Mouse (Mus musculus) spleen, adult 2 months (tissue): ENCODE measurements around the gene Abcb6. TPM values are rescaled to one million over a fixed set of nuclear protein-coding genes. Genes with fewer than 3 reads are reported as not detected.

Experiments used
- DNase-seq, 2 experiments: peaks; one replicate each; pipeline versions ENCODE4 v3.0.0 to v3.0.0-alpha.2; 2012 to 2021; ENCODE audit warnings: low spot score in 2 of 2, low read depth in 1 of 2
- H3K27ac ChIP-seq: fragments of 200-500 bp; 2 replicates; pipeline ENCODE4 v1.5.1; 2012; ENCODE audit warnings: low read length, inconsistent platforms; ENCODE audit not compliant: insufficient read depth
- H3K27me3 ChIP-seq: fragments of 200-500 bp; 2 replicates; pipeline ENCODE4 v1.6.1; 2012; ENCODE audit warnings: mild to moderate bottlenecking, moderate library complexity, low read length, inconsistent platforms; ENCODE audit not compliant: control insufficient read depth, insufficient read depth
- H3K36me3 ChIP-seq: fragments of 200-500 bp; 2 replicates; pipeline ENCODE4 v1.6.1; 2012; ENCODE audit warnings: mild to moderate bottlenecking, low read length, inconsistent platforms; ENCODE audit not compliant: control insufficient read depth, insufficient read depth
- H3K4me1 ChIP-seq: fragments of 200-500 bp; 2 replicates; pipeline ENCODE4 v1.6.1; 2011; ENCODE audit warnings: inconsistent platforms; ENCODE audit not compliant: control insufficient read depth, insufficient read depth, insufficient read length
- H3K4me3 ChIP-seq: fragments of 200-500 bp; 2 replicates; pipeline ENCODE4 v1.5.1; 2011; ENCODE audit warnings: mild to moderate bottlenecking, inconsistent platforms; ENCODE audit not compliant: insufficient read depth, insufficient read length; ENCODE audit errors: extremely low read depth
- CTCF ChIP-seq: fragments of 200-500 bp; IDR thresholded peaks from 2 replicates; pipeline ENCODE4 v1.5.1; 2011; ENCODE audit warnings: mild to moderate bottlenecking, inconsistent platforms; ENCODE audit not compliant: insufficient read depth, insufficient read length, insufficient replicate concordance; ENCODE audit errors: extremely low read depth
- POLR2A ChIP-seq: fragments of 200-500 bp; IDR thresholded peaks from 2 replicates; pipeline ENCODE4 v1.6.1; 2011; ENCODE audit warnings: low read depth, low read length, inconsistent platforms
- WGBS: fragments of 180-500 bp; shearing (Covaris S2); methylation state at CpG from one replicate; pipeline ENCODE4 v1.1.7; 2018; 5-methylcytosine and 5-hydroxymethylcytosine counted together
- polyA plus RNA-seq: library from polyadenylated mRNA; depleted of rRNA; stranded (reverse); fragments of >200 nt; gene quantifications from 2 replicates; pipeline ENCODE4 v1.2.3, GENCODE M21; 2012

The Abcb6 gene
- polyA plus RNA-seq, 1 experiment, result 14.0 TPM

- peaks cover 10% of the 10 kb centered on the region for H3K36me3 ChIP-seq
Measured at GRCm38 (mm10) chr1:75179334-75180104, 673 bp downstream of the Abcb6 start.

DNA sequence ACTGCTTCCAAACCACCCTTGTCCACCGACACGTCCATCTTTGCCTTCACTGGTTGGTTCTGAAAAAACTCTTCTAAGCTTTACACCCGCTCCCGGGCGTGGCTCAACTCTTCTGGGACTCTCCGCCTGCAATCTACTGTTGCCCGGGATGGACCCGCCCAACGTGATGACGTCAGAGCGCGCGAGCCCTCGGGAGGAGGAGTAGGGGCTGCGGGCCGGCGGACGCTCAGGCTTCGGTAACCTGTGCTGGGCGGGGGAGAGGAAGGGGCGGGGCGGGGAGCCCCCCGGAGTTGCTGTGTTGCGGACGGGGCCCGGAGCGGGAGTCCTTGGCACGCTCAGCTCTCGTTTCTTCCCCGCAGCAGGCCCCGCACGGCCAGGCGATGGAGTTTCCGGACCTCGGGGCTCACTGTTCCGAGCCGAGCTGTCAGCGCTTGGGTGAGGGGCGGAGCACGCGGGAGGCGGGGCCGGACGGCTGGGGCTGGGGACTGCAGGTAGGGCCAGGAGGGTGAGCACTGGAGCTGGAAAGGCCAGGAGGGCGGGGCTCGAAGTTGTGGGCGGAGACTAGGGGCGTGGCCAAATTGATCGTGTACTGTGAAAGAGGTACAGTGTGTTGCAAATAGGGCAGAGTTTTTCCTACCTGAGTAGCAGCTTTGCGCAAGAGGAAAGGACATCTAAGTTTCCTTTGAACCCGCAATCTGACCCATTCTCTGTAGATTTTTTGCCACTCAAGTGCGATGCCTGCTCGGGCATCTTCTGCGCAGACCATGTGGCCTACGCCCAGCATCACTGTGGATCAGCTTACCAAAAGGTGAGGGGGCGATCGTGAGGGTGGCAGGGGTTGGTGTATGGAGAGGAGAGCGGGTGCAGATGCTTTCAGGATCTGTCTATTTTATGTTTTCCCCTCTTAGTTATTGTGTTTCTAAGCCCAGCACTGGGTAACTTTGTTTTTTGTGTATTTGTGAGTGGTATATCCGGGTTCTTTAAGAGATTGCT is 11.4 kb downstream of the Abcb6 start, which contains the start of gene Zfand2b:
Gene Zfand2b (plus strand): TSS at position 175 of the 993 bp plus-strand sequence.
- Histone ChIP-seq H3K4me1 (no peaks in the 10 kb centered on the region; the same call in 1 of the 2 replicates), H3K27ac (peak within 1 kb of the TSS; percentile 86), H3K27me3 (no peaks in the 10 kb centered on the region), H3K4me3 (peak within 1 kb of the TSS; percentile 77), H3K36me3 (peaks cover 20% of the 10 kb centered on the region)
- TF ChIP-seq POLR2A (peak; percentile 40), CTCF (no peak)
- DNase-seq, result peak; percentile 92 to 98
- WGBS, result 4% methylated on average over 56 of the region's 59 CpGs

More at GRCm38 (mm10) chr1:75179334-75180104, 673 bp downstream of the Abcb6 start:
- Histone ChIP-seq H3K27me3 (no peaks in the 10 kb centered on the region), H3K4me3 (peak overlapping the region; percentile 75), H3K27ac (peak overlapping the region; percentile 41; the same call in 1 of the 2 replicates), H3K4me1 (peaks cover 8% of the 10 kb centered on the region)
- no peak for TF ChIP-seq CTCF
- TF ChIP-seq POLR2A, result no peak
- no peak for DNase-seq
- WGBS, result 4% methylated on average over 23 of the region's 23 CpGs

DNA sequence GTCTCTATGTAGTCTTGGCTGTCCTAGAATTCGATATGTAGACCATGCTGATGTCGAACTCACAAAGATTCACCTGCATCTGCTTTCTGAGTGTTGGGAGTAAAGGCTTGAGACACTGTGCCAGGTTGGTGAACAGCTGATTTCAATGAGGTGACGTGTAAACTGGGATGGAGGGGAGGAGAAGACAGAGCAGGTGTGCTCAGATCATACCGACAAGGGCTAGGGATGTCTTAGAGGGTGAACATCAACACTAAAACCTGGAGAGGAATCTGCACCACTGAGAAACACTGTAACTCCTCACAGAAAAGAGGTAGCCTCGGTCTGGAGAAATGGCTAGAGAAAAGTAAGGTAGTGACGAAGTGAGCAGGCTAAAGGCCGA is 12.1 kb downstream of the Abcb6 start:
- H3K27ac ChIP-seq, result peak overlapping the region; percentile 61
- peaks cover 20% of the 10 kb centered on the region for H3K36me3 ChIP-seq
- no peak for DNase-seq
- H3K27me3 ChIP-seq, result no peaks in the 10 kb centered on the region
- no peaks in the 10 kb centered on the region; the same call in 1 of the 2 replicates for H3K4me1 ChIP-seq
- TF ChIP-seq POLR2A (no peak), CTCF (no peak)
- H3K4me3 ChIP-seq, result peak overlapping the region; percentile 77
- 12% methylated on average over 7 of the region's 7 CpGs for WGBS

DNA sequence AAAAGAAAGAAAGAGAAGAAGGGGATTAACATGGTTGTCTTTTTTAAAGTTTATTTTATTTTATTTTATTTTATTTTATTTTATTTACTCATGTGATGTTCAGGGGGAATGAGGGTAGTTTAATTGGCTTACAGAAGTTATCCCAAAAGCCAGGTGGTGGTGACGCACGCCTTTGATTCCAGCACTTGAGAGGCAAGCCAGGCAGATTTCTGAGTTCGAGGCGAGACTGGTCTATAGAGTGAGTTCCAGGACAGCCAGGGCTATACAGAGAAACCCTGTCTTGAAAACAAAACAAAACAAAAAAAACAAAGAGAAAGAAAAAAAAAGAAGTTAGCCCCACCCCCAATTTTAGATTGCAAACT is 20.0 kb downstream of the Abcb6 start:
- Histone ChIP-seq H3K27me3 (no peaks in the 10 kb centered on the region), H3K27ac (no peak overlapping the region), H3K4me3 (no peak overlapping the region), H3K4me1 (no peaks in the 10 kb centered on the region), H3K36me3 (no peaks in the 10 kb centered on the region)
- TF ChIP-seq POLR2A, result no peak
- no peak for TF ChIP-seq CTCF
- 84% methylated on average over 4 of the region's 4 CpGs for WGBS
- no peak for DNase-seq

GRCm38 (mm10) chr1:75159540-75160255 is 20.5 kb downstream of the Abcb6 start:
- Histone ChIP-seq H3K4me3 (no peak overlapping the region; the same call in 1 of the 2 replicates), H3K27me3 (no peaks in the 10 kb centered on the region), H3K27ac (no peak overlapping the region), H3K4me1 (no peaks in the 10 kb centered on the region), H3K36me3 (no peaks in the 10 kb centered on the region)
- DNase-seq, result no peak
- TF ChIP-seq CTCF (no peak), POLR2A (no peak)
- WGBS, result 74% methylated on average over 5 of the region's 5 CpGs

DNA sequence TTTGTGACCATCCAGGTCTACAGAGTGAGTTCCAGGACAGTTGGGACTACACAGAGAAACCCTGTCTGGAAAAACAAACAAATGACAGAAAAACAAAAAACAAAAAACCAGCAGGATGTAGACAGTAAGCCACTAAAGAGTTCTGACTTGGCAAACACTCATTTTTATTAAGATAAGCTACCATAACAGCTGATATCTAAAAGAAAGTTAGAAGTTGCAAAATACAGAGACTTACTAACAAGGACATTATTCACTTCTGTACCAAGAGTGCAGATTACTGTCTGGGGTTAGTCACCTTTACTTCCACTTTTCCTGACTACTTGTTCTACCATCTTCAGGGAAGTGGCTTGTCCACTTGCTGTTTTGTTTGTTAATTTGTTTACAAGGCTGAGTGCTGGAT is 21.2 kb downstream of the Abcb6 start:
- H3K4me1 ChIP-seq, result no peaks in the 10 kb centered on the region

More for the DNA sequence above, 21.2 kb downstream of the Abcb6 start:
- H3K27ac ChIP-seq, result no peak overlapping the region
- no peaks in the 10 kb centered on the region for H3K36me3 ChIP-seq
- DNase-seq, result no peak
- TF ChIP-seq POLR2A (no peak), CTCF (no peak)
- H3K27me3 ChIP-seq, result no peaks in the 10 kb centered on the region
- no peak overlapping the region for H3K4me3 ChIP-seq
